Mouse (Mus musculus): ENCODE data around the gene Cdan1.
A peak's percentile ranks its signal among the peaks of the same experiment; 100 is the strongest.

- TF ChIP-seq CTCF (IDR thresholded peaks at IDR 0.05; ENCODE audit: low read depth) (peak; percentile 73), EP300 (IDR thresholded peaks at IDR 0.05; ENCODE audit: low read depth) (no peak)
These were observed 16.6 kb upstream of the Cdan1 start for GRCm38 (mm10) chr2:120866561-120866960.
